Mouse (Mus musculus): Measurements from ENCODE around the gene Clybl. TPM values are rescaled to one million over a fixed set of nuclear protein-coding genes. Genes with fewer than 3 reads are reported as not detected.

Clybl gene
- polyA plus RNA-seq, 1 experiment, result 1.0 TPM

DNA sequence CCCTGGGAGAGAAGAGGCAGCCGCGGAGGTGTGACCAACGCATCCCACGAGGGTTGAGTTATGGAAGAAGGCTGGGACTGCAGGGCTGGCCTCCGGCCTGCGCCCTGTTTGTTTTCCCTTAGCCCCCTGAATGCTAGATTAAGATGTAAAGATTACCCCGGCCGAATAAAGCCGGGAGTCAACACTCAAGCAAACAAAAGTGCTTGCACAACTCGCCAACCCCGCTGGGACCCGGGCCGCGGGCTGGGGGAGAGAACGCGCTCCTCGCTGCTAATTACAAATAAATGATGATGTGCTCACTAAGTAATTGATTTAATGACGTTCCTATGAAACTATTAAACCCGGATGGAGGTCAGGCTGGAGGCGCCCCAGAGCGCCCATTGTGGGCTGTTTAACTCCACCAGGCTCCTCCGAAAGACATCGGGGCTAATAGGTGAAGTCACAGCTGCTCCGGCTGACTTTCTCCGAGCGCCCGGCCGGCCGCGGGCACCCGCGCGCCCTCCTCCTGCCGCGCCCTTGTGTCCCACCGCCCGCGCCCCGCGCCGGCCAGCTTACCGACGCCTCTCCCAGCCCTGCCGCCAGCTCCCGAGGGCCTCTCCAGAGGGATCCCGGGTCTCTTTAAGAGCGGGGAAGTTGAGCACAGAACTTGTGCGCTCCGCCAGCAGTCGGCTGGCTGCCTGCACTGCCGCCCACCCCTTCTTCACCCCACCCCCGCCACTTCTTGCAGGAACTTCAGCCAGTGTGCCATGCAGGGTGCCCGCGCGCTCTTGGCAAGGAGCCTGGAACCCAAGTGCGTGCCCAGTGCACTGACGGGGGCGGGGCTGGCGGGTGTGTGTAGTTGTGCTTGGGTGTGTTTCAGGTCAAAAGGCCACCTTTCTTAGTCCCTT, 269.2 kb downstream of the Clybl start, which contains the start of gene Gm5089:
Gene Gm5089 (minus strand): TSS at position 620 of the 887 bp plus-strand sequence.
- H3K4me1 ChIP-seq (ENCODE audit: control insufficient read depth), result no peaks in the 10 kb centered on the region
- peaks cover 66% of the 10 kb centered on the region for H3K27me3 ChIP-seq (ENCODE audit: control insufficient read depth)
- no peaks in the 10 kb centered on the region for H3K9me3 ChIP-seq (ENCODE audit: control insufficient read depth, low read length)
- no peaks in the 10 kb centered on the region for H3K36me3 ChIP-seq (ENCODE audit: control insufficient read depth)
- no peak within 1 kb of the TSS for H3K4me3 ChIP-seq (replicated peaks)
- no peak for TF ChIP-seq TAL1 (IDR thresholded peaks at IDR 0.05; ENCODE audit: low read length)

DNA sequence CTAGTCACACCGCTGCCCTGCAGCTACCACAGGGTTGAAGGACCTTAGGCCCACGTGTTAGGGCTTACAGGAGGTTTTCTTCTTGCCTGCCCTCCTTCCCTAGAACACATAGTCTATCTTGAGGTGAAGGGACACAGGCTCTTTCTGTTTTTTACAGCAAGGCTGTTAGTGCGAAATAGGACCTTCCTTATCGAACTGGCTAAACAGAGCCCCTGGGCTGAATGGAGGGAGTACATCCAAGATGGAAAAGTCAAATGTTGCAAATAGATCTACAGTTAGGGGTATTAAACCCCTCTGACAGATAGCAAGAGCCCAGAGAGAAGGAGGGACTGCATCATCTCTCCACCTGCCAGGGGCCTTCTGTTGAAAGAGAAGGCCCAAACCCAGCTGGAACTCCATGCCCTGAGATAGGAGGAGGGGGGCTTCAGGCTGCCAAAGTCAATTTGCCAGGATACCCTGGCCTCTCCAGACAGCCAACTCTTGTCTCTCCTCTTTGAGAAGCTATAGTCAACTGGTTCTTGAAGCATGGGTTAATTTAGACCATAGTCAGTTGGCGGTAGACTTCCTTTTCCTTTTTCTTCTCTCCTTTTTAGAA, 270.1 kb downstream of the Clybl start:
- no peak overlapping the region for H3K4me3 ChIP-seq (replicated peaks)
- no peaks in the 10 kb centered on the region for H3K36me3 ChIP-seq (ENCODE audit: control insufficient read depth)
- H3K9me3 ChIP-seq (ENCODE audit: control insufficient read depth, low read length), result no peaks in the 10 kb centered on the region
- peaks cover 70% of the 10 kb centered on the region for H3K27me3 ChIP-seq (ENCODE audit: control insufficient read depth)
- no peak for TF ChIP-seq TAL1 (IDR thresholded peaks at IDR 0.05; ENCODE audit: low read length)
- no peak for TF ChIP-seq GATA1 (IDR thresholded peaks at IDR 0.05; ENCODE audit: low read length)
- H3K4me1 ChIP-seq (ENCODE audit: control insufficient read depth), result no peaks in the 10 kb centered on the region

Other genes with a start within 250 kb of the Clybl start
- 0.02 and 0.03 TPM in 2 replicates for gene Gpr183, start 216.5 kb upstream of the Clybl start, polyA plus RNA-seq (2012)
- not detected in 2 replicates for gene Timm8a2, start 147.0 kb upstream of the Clybl start, polyA plus RNA-seq (2012)
- 1.3 and 2.7 TPM in 2 replicates for gene Tm9sf2, start 74.7 kb upstream of the Clybl start, polyA plus RNA-seq (2012)

Data from erythroblast, embryonic 14.5 days (primary cell).